Mouse (Mus musculus) stomach, adult 2 months (tissue): ENCODE data around the gene Tcp11l2. TPM values are rescaled to one million over a fixed set of nuclear protein-coding genes. Genes with fewer than 3 reads are reported as not detected.

Experiments used
- polyA plus RNA-seq: library from polyadenylated mRNA; depleted of rRNA; stranded (reverse); fragments of >200 nt; gene quantifications from 2 replicates; pipeline ENCODE4 v1.2.3, GENCODE M21; 2012; rRNA removed

Tcp11l2 gene
- 14.3 and 14.9 TPM in 2 replicates for polyA plus RNA-seq

GRCm38 (mm10) chr10:84576395-84577070 is at the start of gene Tcp11l2:
TSS of gene Tcp11l2 (plus strand) at chr10:84576626.

GRCm38 (mm10) chr10:84533912-84534671 is 42.3 kb upstream of the Tcp11l2 start, which contains the start of gene Ckap4:
TSS of gene Ckap4 (minus strand) at chr10:84534062.

GRCm38 (mm10) chr10:84621826-84622790 is 45.7 kb downstream of the Tcp11l2 start, which contains the start of gene Polr3b:
TSS of gene Polr3b (plus strand) at chr10:84622292.

Other genes with a start within 250 kb of the Tcp11l2 start
- gene Nuak1, start 136.0 kb upstream of the Tcp11l2 start, polyA plus RNA-seq: 1.4 and 1.5 TPM in 2 replicates
- 19.4 and 26.9 TPM in 2 replicates for gene Ckap4, start 42.6 kb upstream of the Tcp11l2 start, polyA plus RNA-seq
- gene Polr3b, start 45.7 kb downstream of the Tcp11l2 start, polyA plus RNA-seq: 0.63 and 1.1 TPM in 2 replicates
- not detected in 2 replicates for gene Rfx4, start 179.4 kb downstream of the Tcp11l2 start, polyA plus RNA-seq